Mouse (Mus musculus) cerebellum, adult 2 months (tissue): Measurements from ENCODE around the gene Mpdu1.

Experiments
- CTCF ChIP-seq: fragments of 200-500 bp; IDR thresholded peaks from 2 replicates; pipeline ENCODE4 v1.5.1; 2011; ENCODE audit warnings: low read depth, mild to moderate bottlenecking, control low read depth, low read length, moderate library complexity, borderline replicate concordance; ENCODE audit not compliant: insufficient read depth
- POLR2A ChIP-seq: fragments of 200-500 bp; IDR thresholded peaks from 2 replicates; pipeline ENCODE4 v1.6.1; 2011; ENCODE audit warnings: low read length, control low read depth, borderline replicate concordance; ENCODE audit not compliant: insufficient read depth

GRCm38 (mm10) chr11:69657462-69657881, 5.0 kb downstream of the Mpdu1 start:
- TF ChIP-seq POLR2A (no peak), CTCF (no peak)
